Mouse (Mus musculus) midbrain, embryonic 16.5 days (tissue): Measurements from ENCODE around the gene Uba7. TPM values are rescaled to one million over a fixed set of nuclear protein-coding genes. Genes with fewer than 3 reads are reported as not detected.
"Not testable (repeated sequence)": the region's sequence is repeated elsewhere in the genome, so short reads cannot be mapped to it uniquely, and the experiment has no call there.

ENCODE experiments used
- ATAC-seq: fragments of 200-750 bp; cut with Nextera tagmentation; 2 replicates; pipeline ENCODE4 v1.8.0; 2017; ENCODE audit warnings: moderate TSS enrichment
- H3K27ac ChIP-seq: fragments of 300-500 bp; sonication (generic); 2 replicates; pipeline ENCODE4 v1.5.1; 2014; ENCODE audit warnings: mild to moderate bottlenecking, low read length, mixed read lengths
- H3K27me3 ChIP-seq: fragments of 300-500 bp; sonication (generic); 2 replicates; pipeline ENCODE4 v1.6.1; 2014; ENCODE audit warnings: low read depth, low read length, mixed read lengths; ENCODE audit not compliant: control insufficient read depth, insufficient read depth
- H3K36me3 ChIP-seq: fragments of 300-500 bp; sonication (generic); 2 replicates; pipeline ENCODE4 v1.6.1; 2014; ENCODE audit warnings: mild to moderate bottlenecking, low read length, moderate library complexity, mixed read lengths; ENCODE audit not compliant: control insufficient read depth, insufficient read depth
- H3K4me1 ChIP-seq: fragments of 300-500 bp; sonication (generic); 2 replicates; pipeline ENCODE4 v1.6.1; 2014; ENCODE audit warnings: mild to moderate bottlenecking, low read length, mixed read lengths; ENCODE audit not compliant: control insufficient read depth, insufficient read depth
- H3K4me2 ChIP-seq: fragments of 300-500 bp; sonication (generic); 2 replicates; pipeline ENCODE4 v1.6.1; 2014; ENCODE audit warnings: mild to moderate bottlenecking, low read length, mixed read lengths
- H3K4me3 ChIP-seq: fragments of 300-500 bp; sonication (generic); 2 replicates; pipeline ENCODE4 v1.5.1; 2014; ENCODE audit warnings: low read depth, mild to moderate bottlenecking, low read length, moderate library complexity, mixed read lengths
- H3K9ac ChIP-seq: fragments of 300-500 bp; sonication (generic); 2 replicates; pipeline ENCODE4 v1.6.1; 2014; ENCODE audit warnings: low read depth, low read length, mixed read lengths
- H3K9me3 ChIP-seq: fragments of 300-500 bp; sonication (generic); replicated peaks from 2 replicates; pipeline ENCODE4 v1.6.1; 2014; ENCODE audit warnings: mild to moderate bottlenecking, low read length, mixed read lengths; ENCODE audit not compliant: control insufficient read depth, poor library complexity, severe bottlenecking
- WGBS: fragments of 180-500 bp; shearing (Covaris S2); extraction: QIAGEN DNeasy Blood & Tissue Kit; methylation state at CpG from one replicate; pipeline ENCODE4 v1.1.7; 2014; 5-methylcytosine and 5-hydroxymethylcytosine counted together
- polyA plus RNA-seq: library from polyadenylated mRNA; unstranded; fragments of >200 nt; fragmentation: Nextera tagmentation; extraction: Ambion mirVana; gene quantifications from 2 replicates; pipeline ENCODE4 v1.2.1, GENCODE M21; 2015

Gene Uba7
- polyA plus RNA-seq, 1 experiment from 2014 or later, result 3.7 TPM

- H3K36me3 ChIP-seq, result no peaks in the 10 kb centered on the region
- no peak overlapping the region for H3K4me2 ChIP-seq
- H3K4me1 ChIP-seq, result no peaks in the 10 kb centered on the region
- ATAC-seq, result no peak
- 74% methylated on average over 2 of the region's 2 CpGs for WGBS
- H3K9me3 ChIP-seq, result no peaks in the 10 kb centered on the region
- no peak overlapping the region for H3K9ac ChIP-seq
- no peak overlapping the region for H3K27ac ChIP-seq
- H3K27me3 ChIP-seq, result no peaks in the 10 kb centered on the region
- H3K4me3 ChIP-seq, result no peak overlapping the region
Observed at GRCm38 (mm10) chr9:107994464-107994863, 19.2 kb downstream of the Uba7 start.

- Histone ChIP-seq H3K27ac (no peak overlapping the region), H3K9ac (no peak overlapping the region), H3K36me3 (no peaks in the 10 kb centered on the region), H3K4me2 (no peak overlapping the region), H3K27me3 (no peaks in the 10 kb centered on the region), H3K9me3 (no peaks in the 10 kb centered on the region), H3K4me1 (no peaks in the 10 kb centered on the region), H3K4me3 (no peak overlapping the region)
- WGBS, result 94% methylated on average over 21 of the region's 21 CpGs
- ATAC-seq, result no peak
Observed at GRCm38 (mm10) chr9:107995513-107995912, 20.2 kb downstream of the Uba7 start.

GRCm38 (mm10) chr9:107996049-107996448 is 20.7 kb downstream of the Uba7 start, which contains the start of gene Gm20662:
TSS of gene Gm20662 (plus strand) at chr9:107996349.
- no peaks in the 10 kb centered on the region for H3K36me3 ChIP-seq
- H3K4me3 ChIP-seq, result no peak within 1 kb of the TSS
- H3K4me1 ChIP-seq, result no peaks in the 10 kb centered on the region
- H3K4me2 ChIP-seq, result no peak within 1 kb of the TSS
- no peaks in the 10 kb centered on the region for H3K9me3 ChIP-seq
- 90% methylated on average over 5 of the region's 5 CpGs for WGBS
- no peak for ATAC-seq
- no peaks in the 10 kb centered on the region for H3K27me3 ChIP-seq
- no peak within 1 kb of the TSS for H3K27ac ChIP-seq
- H3K9ac ChIP-seq, result no peak within 1 kb of the TSS

GRCm38 (mm10) chr9:108001922-108002770 is 26.8 kb downstream of the Uba7 start, which contains the start of gene Ip6k1:
TSS of gene Ip6k1 (plus strand) at chr9:108002501.
- no peaks in the 10 kb centered on the region for H3K36me3 ChIP-seq
- H3K27me3 ChIP-seq, result no peaks in the 10 kb centered on the region
- ATAC-seq, result peak; percentile 99
- under 1% methylated on average over 50 of the region's 51 CpGs for WGBS
- H3K4me3 ChIP-seq, result peak within 1 kb of the TSS; percentile 97
- H3K27ac ChIP-seq, result peak within 1 kb of the TSS; percentile 98
- H3K4me2 ChIP-seq, result peak within 1 kb of the TSS; percentile 96
- no peaks in the 10 kb centered on the region for H3K9me3 ChIP-seq
- peaks cover 33% of the 10 kb centered on the region for H3K4me1 ChIP-seq
- peak within 1 kb of the TSS; percentile 100 for H3K9ac ChIP-seq

GRCm38 (mm10) chr9:108002778-108003530 is 27.6 kb downstream of the Uba7 start:
- peak overlapping the region; percentile 100 for H3K9ac ChIP-seq
- H3K36me3 ChIP-seq, result no peaks in the 10 kb centered on the region
- H3K27me3 ChIP-seq, result no peaks in the 10 kb centered on the region
- H3K9me3 ChIP-seq, result no peaks in the 10 kb centered on the region
- H3K4me1 ChIP-seq, result peaks cover 35% of the 10 kb centered on the region
- ATAC-seq, result peak; percentile 52
- WGBS, result under 1% methylated on average over 49 of the region's 50 CpGs
- peak overlapping the region; percentile 96 for H3K4me2 ChIP-seq
- H3K4me3 ChIP-seq, result peak overlapping the region; percentile 97
- peak overlapping the region; percentile 98 for H3K27ac ChIP-seq

GRCm38 (mm10) chr9:108003531-108003890 is 28.2 kb downstream of the Uba7 start:
- peak overlapping the region; percentile 96 for H3K4me2 ChIP-seq
- no peaks in the 10 kb centered on the region for H3K27me3 ChIP-seq
- WGBS, result 13% methylated on average over 8 of the region's 8 CpGs
- H3K36me3 ChIP-seq, result no peaks in the 10 kb centered on the region
- no peaks in the 10 kb centered on the region for H3K9me3 ChIP-seq
- H3K9ac ChIP-seq, result peak overlapping the region; percentile 100
- H3K4me1 ChIP-seq, result peaks cover 35% of the 10 kb centered on the region
- peak overlapping the region; percentile 98 for H3K27ac ChIP-seq
- H3K4me3 ChIP-seq, result peak overlapping the region; percentile 97
- ATAC-seq, result no peak

GRCm38 (mm10) chr9:108008041-108008440 is 32.7 kb downstream of the Uba7 start:
- Histone ChIP-seq H3K9me3 (no peaks in the 10 kb centered on the region), H3K4me2 (no peak overlapping the region), H3K9ac (no peak overlapping the region), H3K27me3 (no peaks in the 10 kb centered on the region), H3K4me1 (peaks cover 29% of the 10 kb centered on the region), H3K27ac (no peak overlapping the region), H3K36me3 (peaks cover 3% of the 10 kb centered on the region; the same call in 1 of the 2 replicates), H3K4me3 (no peak overlapping the region)
- WGBS, result 90% methylated on average over 5 of the region's 5 CpGs
- ATAC-seq, result no peak

- Histone ChIP-seq H3K36me3 (peaks cover 3% of the 10 kb centered on the region; the same call in 1 of the 2 replicates), H3K4me2 (no peak overlapping the region), H3K27ac (no peak overlapping the region), H3K9me3 (no peaks in the 10 kb centered on the region), H3K9ac (no peak overlapping the region), H3K27me3 (no peaks in the 10 kb centered on the region), H3K4me3 (no peak overlapping the region), H3K4me1 (peaks cover 11% of the 10 kb centered on the region)
- no peak for ATAC-seq
Observed at GRCm38 (mm10) chr9:108010385-108010784, 35.1 kb downstream of the Uba7 start.

- 100% methylated on average over 2 of the region's 2 CpGs for WGBS
- not testable (repeated sequence) for ATAC-seq
Observed at GRCm38 (mm10) chr9:108013577-108013976, 38.3 kb downstream of the Uba7 start.

More at GRCm38 (mm10) chr9:108013577-108013976, 38.3 kb downstream of the Uba7 start:
- not testable (repeated sequence) for H3K4me3 ChIP-seq, H3K27ac ChIP-seq, H3K9ac ChIP-seq, H3K36me3 ChIP-seq, H3K4me2 ChIP-seq, H3K4me1 ChIP-seq, H3K27me3 ChIP-seq, H3K9me3 ChIP-seq
